Mouse (Mus musculus): Measurements from ENCODE around the gene Plekha7. TPM values are rescaled to one million over a fixed set of nuclear protein-coding genes. Genes with fewer than 3 reads are reported as not detected.

The Plekha7 gene
- polyA plus RNA-seq, 1 experiment from 2014 or later: 6.5 TPM

DNA sequence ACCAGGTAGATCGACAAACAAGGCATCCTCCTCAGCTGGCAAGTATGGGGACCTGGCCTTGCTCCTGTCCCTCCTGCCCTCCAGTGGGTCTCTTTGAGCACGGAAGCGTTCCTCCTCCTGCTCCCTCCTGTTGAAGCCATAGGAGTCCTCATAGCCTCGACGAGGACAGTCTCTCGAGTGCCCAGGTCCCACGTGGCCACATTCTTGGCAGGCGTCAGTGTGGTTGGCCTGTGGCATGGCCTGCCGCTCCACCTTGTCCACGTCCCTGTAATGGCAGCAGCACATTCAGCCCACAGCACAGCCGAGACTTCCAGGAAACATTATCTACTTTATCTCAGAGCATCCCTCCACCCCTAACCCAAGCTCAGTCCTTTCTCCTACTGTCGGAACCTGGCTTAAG is 143.9 kb downstream of the Plekha7 start:
- H3K36me3 ChIP-seq: no peaks in the 10 kb centered on the region
- no peaks in the 10 kb centered on the region for H3K27me3 ChIP-seq
- no peak overlapping the region for H3K9ac ChIP-seq
- H3K9me3 ChIP-seq: no peaks in the 10 kb centered on the region
- H3K27ac ChIP-seq: no peak overlapping the region
- WGBS: 91% methylated on average over 12 of the region's 12 CpGs
- H3K4me2 ChIP-seq: no peak overlapping the region
- ATAC-seq (ENCODE audit: low FRiP score): no peak
- H3K4me3 ChIP-seq: no peak overlapping the region
- H3K4me1 ChIP-seq (replicated peaks): peaks cover 4% of the 10 kb centered on the region; the same call in 1 of the 2 replicates

DNA sequence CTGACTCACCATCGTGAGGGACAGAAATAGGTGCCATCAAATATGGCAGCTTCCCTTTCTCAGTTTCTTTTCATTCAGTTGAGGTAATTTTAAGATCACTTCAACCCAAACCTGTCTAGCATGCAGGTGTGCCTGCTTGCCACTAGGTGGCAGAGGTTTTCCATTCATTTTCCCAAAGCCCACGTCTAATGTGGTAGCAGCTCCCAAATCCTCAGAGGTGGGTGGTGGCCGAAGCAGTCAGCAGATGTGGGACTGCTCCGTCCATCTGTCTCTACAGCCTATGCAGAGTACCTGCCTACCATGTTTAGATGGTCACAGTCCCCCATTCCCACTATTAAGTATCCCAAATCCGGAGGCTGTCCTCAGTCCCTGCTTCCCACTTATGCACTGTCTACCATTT is 146.6 kb downstream of the Plekha7 start:
- no peak overlapping the region for H3K27ac ChIP-seq
- no peak overlapping the region for H3K9ac ChIP-seq
- 26% methylated on average over 5 of the region's 5 CpGs for WGBS
- H3K4me2 ChIP-seq: no peak overlapping the region
- peaks cover 4% of the 10 kb centered on the region; the same call in 1 of the 2 replicates for H3K4me1 ChIP-seq (replicated peaks)
- no peak overlapping the region for H3K4me3 ChIP-seq
- H3K36me3 ChIP-seq: peaks cover 12% of the 10 kb centered on the region; the same call in 1 of the 2 replicates
- H3K27me3 ChIP-seq: no peaks in the 10 kb centered on the region
- ATAC-seq (ENCODE audit: low FRiP score): peak; percentile 46; the same call in 1 of the 2 replicates
- H3K9me3 ChIP-seq: no peaks in the 10 kb centered on the region

DNA sequence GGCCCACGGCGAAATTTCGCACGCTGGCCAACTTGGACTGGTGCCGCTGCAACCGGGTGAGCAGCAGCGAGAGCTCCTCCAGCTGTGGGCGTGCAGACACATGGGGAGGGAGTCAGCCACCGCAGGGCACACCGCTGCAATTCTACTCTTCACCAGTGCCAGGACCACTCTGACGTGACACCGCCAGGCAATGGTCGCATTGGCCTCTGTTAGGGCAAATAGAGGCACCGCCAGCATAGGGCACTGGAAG is 151.4 kb downstream of the Plekha7 start:
- H3K4me2 ChIP-seq: no peak overlapping the region
- H3K9ac ChIP-seq: no peak overlapping the region
- H3K27ac ChIP-seq: no peak overlapping the region
- H3K4me3 ChIP-seq: no peak overlapping the region
- peaks cover 3% of the 10 kb centered on the region; the same call in 1 of the 2 replicates for H3K4me1 ChIP-seq (replicated peaks)
- no peaks in the 10 kb centered on the region for H3K27me3 ChIP-seq
- peaks cover 17% of the 10 kb centered on the region for H3K36me3 ChIP-seq
- no peaks in the 10 kb centered on the region for H3K9me3 ChIP-seq
- WGBS: 82% methylated on average over 14 of the region's 14 CpGs
- ATAC-seq (ENCODE audit: low FRiP score): no peak

DNA sequence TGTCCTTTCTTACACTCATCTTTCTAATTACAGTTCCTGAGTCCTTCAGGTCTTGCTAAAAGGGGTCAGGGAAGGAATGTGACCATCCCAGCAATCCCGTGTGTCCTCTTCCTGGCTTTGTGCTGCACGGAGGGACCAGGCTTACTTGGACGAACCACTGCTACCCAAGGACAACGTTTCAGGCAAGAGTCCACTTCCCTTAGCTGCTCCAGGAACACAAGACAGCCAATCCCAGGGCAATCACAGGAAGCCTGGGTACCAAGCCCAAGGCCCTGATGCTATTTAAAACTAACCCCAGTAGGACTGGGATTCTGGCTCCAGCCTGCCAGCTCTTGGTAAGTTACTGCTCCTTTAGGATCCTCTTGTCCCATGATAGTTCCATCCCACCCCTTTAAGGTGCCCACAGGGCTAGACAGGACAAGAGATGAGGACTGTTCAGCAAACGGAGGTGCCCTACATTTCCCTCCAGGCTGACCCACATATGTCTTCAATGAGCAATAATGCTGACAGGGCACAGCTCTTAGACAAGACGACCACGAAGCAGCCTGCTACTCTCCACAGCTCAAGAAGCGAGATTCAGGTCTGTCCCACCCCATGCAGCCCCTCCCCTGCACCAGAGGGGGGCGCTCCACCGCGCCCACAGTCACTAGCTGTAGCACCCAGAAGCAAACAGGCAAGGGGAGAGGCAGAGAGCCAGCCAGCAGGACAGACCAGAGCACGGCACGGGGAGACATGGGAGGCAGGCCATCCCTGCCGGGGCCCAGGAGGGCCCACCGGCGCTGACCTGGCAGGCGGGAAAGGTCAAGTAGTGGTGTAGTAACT is 151.9 kb downstream of the Plekha7 start:
- whole genome bisulfite sequencing: 61% methylated on average over 17 of the region's 17 CpGs
- Histone ChIP-seq H3K9ac (no peak overlapping the region), H3K4me3 (no peak overlapping the region), H3K4me2 (no peak overlapping the region), H3K9me3 (no peaks in the 10 kb centered on the region), H3K27ac (no peak overlapping the region), H3K4me1 (replicated peaks) (no peaks in the 10 kb centered on the region), H3K36me3 (peaks cover 17% of the 10 kb centered on the region), H3K27me3 (no peaks in the 10 kb centered on the region)
- no peak for ATAC-seq (ENCODE audit: low FRiP score)

DNA sequence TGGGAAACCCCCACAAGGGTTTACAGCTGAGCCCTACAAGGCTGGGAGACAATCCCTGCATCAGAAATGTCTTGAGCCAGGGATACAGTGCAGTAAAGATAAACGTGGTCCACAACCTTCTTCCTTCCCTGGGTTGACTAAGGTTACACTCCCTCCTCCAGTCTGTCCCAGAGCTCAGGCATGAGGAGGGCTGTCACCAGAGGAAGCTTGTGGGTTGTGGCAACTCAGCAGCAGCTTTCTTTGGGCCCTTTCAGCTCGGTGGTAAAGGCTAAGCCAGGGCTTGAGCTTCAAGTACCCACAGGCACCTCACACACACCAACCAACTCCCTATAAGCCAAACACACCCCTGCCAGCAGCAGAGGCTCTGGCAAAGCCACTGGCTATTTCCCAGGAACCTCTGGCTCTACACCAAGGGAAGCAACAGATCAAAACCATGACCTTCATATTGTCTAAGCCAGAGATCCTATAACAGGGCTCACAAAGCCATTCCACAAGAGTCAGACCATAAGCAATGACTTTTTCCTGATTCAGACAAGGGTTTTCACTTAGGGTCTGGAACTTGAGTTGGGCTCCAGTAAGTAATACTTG is 154.3 kb downstream of the Plekha7 start:
- Histone ChIP-seq H3K36me3 (peaks cover 19% of the 10 kb centered on the region), H3K4me2 (no peak overlapping the region), H3K4me1 (replicated peaks) (no peaks in the 10 kb centered on the region), H3K27me3 (no peaks in the 10 kb centered on the region), H3K9ac (no peak overlapping the region), H3K9me3 (no peaks in the 10 kb centered on the region), H3K27ac (no peak overlapping the region), H3K4me3 (no peak overlapping the region)
- 84% methylated on average over 2 of the region's 2 CpGs for WGBS
- no peak for ATAC-seq (ENCODE audit: low FRiP score)

DNA sequence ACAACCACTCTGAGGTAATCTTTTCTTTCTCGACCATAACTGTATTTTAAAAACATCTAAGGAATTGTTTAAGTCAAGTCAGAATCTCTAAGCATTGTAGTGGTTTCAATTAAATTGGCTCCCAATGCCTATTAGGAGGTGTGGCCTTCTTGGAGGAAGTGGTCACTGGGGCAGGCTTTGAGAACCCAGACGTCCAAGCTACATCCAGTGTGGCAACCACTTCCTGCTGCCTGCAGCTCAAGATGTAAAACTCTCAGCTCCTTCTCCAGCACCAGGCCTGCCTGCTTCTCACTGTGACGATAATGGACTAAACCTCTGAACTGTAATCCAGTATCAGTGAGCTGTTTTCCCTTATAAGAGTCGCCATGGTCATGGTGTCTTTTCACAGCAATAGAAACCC is 158.6 kb downstream of the Plekha7 start:
- no peaks in the 10 kb centered on the region for H3K27me3 ChIP-seq
- peaks cover 9% of the 10 kb centered on the region for H3K36me3 ChIP-seq
- H3K9me3 ChIP-seq: no peaks in the 10 kb centered on the region
- H3K4me2 ChIP-seq: no peak overlapping the region
- no peak for ATAC-seq (ENCODE audit: low FRiP score)
- WGBS: 74% methylated on average over 4 of the region's 4 CpGs
- no peak overlapping the region for H3K27ac ChIP-seq
- no peaks in the 10 kb centered on the region for H3K4me1 ChIP-seq (replicated peaks)
- no peak overlapping the region for H3K4me3 ChIP-seq
- no peak overlapping the region for H3K9ac ChIP-seq

DNA sequence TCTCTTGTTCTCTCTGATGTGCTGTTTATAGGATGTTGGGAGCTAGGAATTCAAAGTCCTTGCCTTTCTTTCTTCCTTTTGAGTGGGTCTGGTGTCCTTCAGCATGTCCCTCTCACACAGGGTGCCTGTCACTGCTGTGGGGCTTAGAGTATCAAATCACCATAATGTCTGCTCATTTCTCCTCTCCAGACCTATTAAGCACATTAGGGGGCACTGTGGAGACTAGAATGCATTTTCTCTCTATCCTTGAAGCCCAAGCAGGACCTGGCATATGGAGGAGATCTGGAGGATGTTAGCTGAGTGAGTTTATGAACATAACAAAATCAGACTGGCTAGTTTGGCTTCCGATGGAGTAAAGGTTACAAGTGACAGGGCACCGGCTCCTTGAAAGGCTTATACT is 161.1 kb downstream of the Plekha7 start:
- H3K9ac ChIP-seq: no peak overlapping the region
- WGBS: 93% methylated on average over 2 of the region's 2 CpGs
- no peak overlapping the region for H3K4me3 ChIP-seq
- H3K27ac ChIP-seq: no peak overlapping the region
- H3K27me3 ChIP-seq: no peaks in the 10 kb centered on the region
- no peak for ATAC-seq (ENCODE audit: low FRiP score)
- H3K9me3 ChIP-seq: no peaks in the 10 kb centered on the region
- no peaks in the 10 kb centered on the region for H3K4me1 ChIP-seq (replicated peaks)
- 0 out of 2 replicates have a peak, but pooled peaks cover 3% of the 10 kb centered on the region for H3K36me3 ChIP-seq
- H3K4me2 ChIP-seq: no peak overlapping the region

DNA sequence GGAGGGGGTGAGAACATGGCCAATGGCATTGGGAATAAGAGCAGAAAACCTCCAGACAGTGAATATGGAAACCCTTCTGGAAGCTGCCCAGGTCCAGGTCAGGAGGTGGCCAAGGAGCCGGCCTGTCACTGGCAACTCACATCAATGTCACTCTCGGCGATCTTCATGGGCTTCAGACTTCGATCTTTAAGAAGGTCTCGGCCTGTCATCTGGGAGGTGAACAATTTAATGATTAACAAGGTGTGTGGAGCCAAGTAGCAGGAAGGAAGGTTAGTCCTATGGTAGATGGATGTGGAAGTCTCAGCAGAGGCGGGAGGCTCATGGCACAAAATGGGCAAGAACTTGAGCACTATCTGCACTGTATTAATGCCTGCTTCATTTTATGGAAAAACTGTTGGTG is 163.1 kb downstream of the Plekha7 start:
- Histone ChIP-seq H3K4me3 (no peak overlapping the region), H3K9me3 (no peaks in the 10 kb centered on the region), H3K27me3 (no peaks in the 10 kb centered on the region), H3K27ac (no peak overlapping the region), H3K9ac (no peak overlapping the region), H3K4me1 (replicated peaks) (no peaks in the 10 kb centered on the region), H3K36me3 (0 out of 2 replicates have a peak, but pooled peaks cover 3% of the 10 kb centered on the region), H3K4me2 (no peak overlapping the region)
- ATAC-seq (ENCODE audit: low FRiP score): no peak
- WGBS: 95% methylated on average over 6 of the region's 6 CpGs

DNA sequence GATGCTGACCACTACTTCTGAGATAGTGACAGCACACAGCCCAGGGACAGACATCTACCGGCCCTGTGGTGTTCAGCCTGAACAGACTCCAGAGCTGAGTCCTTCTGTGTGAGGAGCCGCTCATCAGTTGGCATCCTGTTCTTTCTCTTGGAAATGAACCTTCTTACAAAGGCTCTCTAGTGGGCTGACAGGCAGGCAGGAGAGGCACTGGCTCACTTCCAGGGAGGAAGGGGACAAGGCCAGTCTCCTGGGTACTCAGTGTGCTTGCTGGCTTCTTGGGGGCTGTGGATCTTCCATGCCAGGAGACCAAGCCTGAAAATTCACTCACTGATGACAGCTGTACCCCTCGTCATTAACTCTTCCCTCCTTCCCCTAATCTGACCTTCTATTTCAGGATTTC is 170.5 kb downstream of the Plekha7 start:
- Histone ChIP-seq H3K27me3 (no peaks in the 10 kb centered on the region), H3K4me1 (replicated peaks) (0 out of 2 replicates have a peak, but pooled peaks cover 4% of the 10 kb centered on the region), H3K36me3 (0 out of 2 replicates have a peak, but pooled peaks cover 3% of the 10 kb centered on the region), H3K9ac (no peak overlapping the region), H3K4me2 (no peak overlapping the region), H3K27ac (no peak overlapping the region), H3K9me3 (no peaks in the 10 kb centered on the region), H3K4me3 (no peak overlapping the region)
- ATAC-seq (ENCODE audit: low FRiP score): no peak
- 75% methylated on average over 3 of the region's 3 CpGs for WGBS

DNA sequence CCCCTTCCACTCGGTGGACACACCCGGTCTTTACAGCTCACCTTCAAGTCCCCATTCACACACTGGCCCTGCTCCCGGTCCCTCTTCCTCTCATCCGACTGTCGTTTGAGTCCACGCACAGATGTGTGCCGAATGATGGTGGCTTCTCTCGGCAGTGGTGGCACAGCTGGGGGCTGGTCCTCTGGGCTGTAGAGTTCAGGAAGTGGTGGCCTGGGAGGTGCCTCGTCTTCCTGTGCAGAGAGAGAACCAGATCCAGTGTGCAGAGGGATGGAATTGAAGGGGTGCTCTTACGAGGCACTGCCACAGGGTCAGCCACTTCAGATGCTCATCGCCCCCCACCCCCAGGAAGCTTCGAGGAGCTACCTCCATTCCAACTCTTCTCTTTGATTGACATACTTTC is 171.0 kb downstream of the Plekha7 start:
- no peaks in the 10 kb centered on the region for H3K27me3 ChIP-seq
- H3K4me3 ChIP-seq: no peak overlapping the region
- H3K9ac ChIP-seq: no peak overlapping the region
- ATAC-seq (ENCODE audit: low FRiP score): no peak
- no peak overlapping the region for H3K27ac ChIP-seq
- H3K36me3 ChIP-seq: 0 out of 2 replicates have a peak, but pooled peaks cover 3% of the 10 kb centered on the region
- H3K4me1 ChIP-seq (replicated peaks): 0 out of 2 replicates have a peak, but pooled peaks cover 4% of the 10 kb centered on the region
- no peak overlapping the region for H3K4me2 ChIP-seq
- WGBS: 89% methylated on average over 12 of the region's 12 CpGs
- no peaks in the 10 kb centered on the region for H3K9me3 ChIP-seq

DNA sequence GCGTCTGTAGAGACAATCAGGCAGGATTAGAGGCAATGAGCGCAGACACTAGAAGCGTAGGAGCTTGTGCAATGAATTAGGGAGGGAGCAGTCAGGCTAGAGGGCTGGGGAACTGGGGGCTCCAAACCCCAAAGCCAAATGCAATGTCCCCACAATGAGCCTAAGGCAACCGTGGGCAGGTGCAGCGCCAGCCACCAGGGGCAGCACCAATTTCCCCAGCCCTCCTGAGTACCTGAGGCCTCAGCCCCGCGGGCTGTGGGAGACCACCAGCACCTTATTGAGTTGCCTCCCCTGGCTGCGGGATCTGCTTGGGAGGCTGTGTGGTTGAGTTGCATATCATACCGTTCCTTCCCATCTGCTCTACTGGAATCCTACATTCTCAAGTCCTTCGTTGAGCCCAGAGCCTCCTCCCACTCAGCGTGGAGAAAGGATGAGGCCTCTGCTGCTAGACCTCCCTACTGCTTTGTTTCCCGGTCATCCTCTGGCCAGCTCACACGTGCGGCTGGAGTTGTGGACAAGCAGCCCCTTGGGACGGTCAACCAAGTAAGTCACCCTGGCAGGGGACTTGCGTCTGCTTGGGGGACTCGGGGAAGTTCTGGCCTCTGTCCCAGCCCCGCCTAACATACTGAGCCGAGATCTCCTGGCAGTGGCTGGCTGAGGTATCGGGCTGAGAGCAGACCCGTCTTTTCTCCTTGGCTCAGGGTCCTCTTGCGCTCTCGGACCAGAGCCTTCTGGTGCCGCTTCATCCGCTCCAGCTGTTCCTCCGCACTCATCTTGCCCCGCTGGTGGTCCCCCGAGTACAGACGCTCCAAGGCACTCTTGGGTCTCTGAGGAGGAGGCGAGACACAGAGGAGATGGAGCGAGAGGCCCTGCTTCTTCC is 173.5 kb downstream of the Plekha7 start:
- 80% methylated on average over 31 of the region's 31 CpGs for WGBS
- peaks cover 10% of the 10 kb centered on the region for H3K4me1 ChIP-seq (replicated peaks)

DNA sequence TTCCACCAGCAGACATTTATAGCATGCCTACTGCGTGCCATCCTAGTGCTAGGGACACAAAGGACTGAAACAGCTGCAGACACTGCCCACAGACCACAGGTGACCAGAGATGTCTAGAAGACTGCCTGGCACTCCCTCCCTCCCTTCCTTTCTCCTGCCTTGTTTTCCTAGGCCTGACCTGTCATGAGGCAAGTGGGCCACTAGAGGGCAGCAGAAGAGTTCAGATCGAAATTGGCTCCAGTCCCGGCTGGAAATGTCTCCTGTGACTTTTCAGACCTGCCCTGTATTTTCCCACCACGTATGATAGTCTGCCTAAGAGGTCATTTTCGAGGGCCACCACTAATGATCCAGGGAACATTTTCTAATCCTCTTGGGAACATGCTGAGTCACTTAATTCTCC is 176.1 kb downstream of the Plekha7 start:
- H3K27ac ChIP-seq: 0 out of 2 replicates have a peak overlapping the region, but pooled peaks have one; percentile 65

More for the DNA sequence above, 173.5 kb downstream of the Plekha7 start:
- Histone ChIP-seq H3K9me3 (no peaks in the 10 kb centered on the region), H3K4me2 (no peak overlapping the region), H3K36me3 (0 out of 2 replicates have a peak, but pooled peaks cover 3% of the 10 kb centered on the region), H3K27me3 (no peaks in the 10 kb centered on the region), H3K27ac (no peak overlapping the region), H3K4me3 (no peak overlapping the region), H3K9ac (no peak overlapping the region)
- no peak for ATAC-seq (ENCODE audit: low FRiP score)

More for the DNA sequence above, 176.1 kb downstream of the Plekha7 start:
- WGBS: 5% methylated on average over 5 of the region's 5 CpGs
- Histone ChIP-seq H3K27me3 (no peaks in the 10 kb centered on the region), H3K4me1 (replicated peaks) (peaks cover 6% of the 10 kb centered on the region), H3K36me3 (0 out of 2 replicates have a peak, but pooled peaks cover 3% of the 10 kb centered on the region), H3K4me3 (no peak overlapping the region), H3K9me3 (no peaks in the 10 kb centered on the region), H3K4me2 (no peak overlapping the region), H3K9ac (0 out of 2 replicates have a peak overlapping the region, but pooled peaks have one; percentile 19)
- peak; percentile 44; the same call in 1 of the 2 replicates for ATAC-seq (ENCODE audit: low FRiP score)

Measured in hindbrain, embryonic 13.5 days (tissue).